Mouse (Mus musculus): ENCODE measurements around the gene Spryd7. TPM values are rescaled to one million over a fixed set of nuclear protein-coding genes. Genes with fewer than 3 reads are reported as not detected.
A peak's percentile ranks its signal among the peaks of the same experiment; 100 is the strongest.
"Not testable (repeated sequence)": the region's sequence is repeated elsewhere in the genome, so short reads cannot be mapped to it uniquely, and the experiment has no call there.

The Spryd7 gene
- polyA plus RNA-seq (2014; fragmentation: Nextera tagmentation; extraction: Ambion mirVana): 14.4 and 15.4 TPM in 2 replicates

- peak within 1 kb of the TSS; percentile 67 for H3K9ac ChIP-seq (ENCODE audit: low read length)
- WGBS: under 1% methylated on average over 70 of the region's 72 CpGs
- peak within 1 kb of the TSS; percentile 64 for H3K4me3 ChIP-seq (ENCODE audit: low read depth, low read length)
- no peaks in the 10 kb centered on the region for H3K36me3 ChIP-seq (ENCODE audit: control insufficient read depth, insufficient read depth, low read length)
- peak; percentile 99 for ATAC-seq (ENCODE audit: insufficient number of reproducible peaks, low FRiP score, low TSS enrichment, low read depth)
- H3K27me3 ChIP-seq (ENCODE audit: control insufficient read depth, insufficient read depth, low read length): no peaks in the 10 kb centered on the region
- 0 out of 2 replicates have a peak, but pooled peaks cover 2% of the 10 kb centered on the region for H3K4me1 ChIP-seq (ENCODE audit: control insufficient read depth, insufficient read depth, low read length)
- peak within 1 kb of the TSS; percentile 59 for H3K27ac ChIP-seq (replicated peaks; ENCODE audit: low read depth, low read length)
- peak; percentile 99 for DNase-seq (ENCODE audit: low spot score)
- H3K4me2 ChIP-seq (ENCODE audit: low read depth, severe bottlenecking): peak within 1 kb of the TSS; percentile 86
- H3K9me3 ChIP-seq (ENCODE audit: control insufficient read depth, low read length): no peaks in the 10 kb centered on the region
Observed at GRCm38 (mm10) chr14:61556289-61557147, at the start of gene Spryd7. Gene Spryd7 (minus strand): TSS chr14:61556886.

GRCm38 (mm10) chr14:61606088-61606487, 49.4 kb upstream of the Spryd7 start:
- H3K4me1 ChIP-seq (ENCODE audit: control insufficient read depth, insufficient read depth, low read length); H3K27ac ChIP-seq (replicated peaks; ENCODE audit: low read depth, low read length); H3K4me2 ChIP-seq (ENCODE audit: low read depth, severe bottlenecking); H3K36me3 ChIP-seq (ENCODE audit: control insufficient read depth, insufficient read depth, low read length); H3K4me3 ChIP-seq (ENCODE audit: low read depth, low read length); H3K27me3 ChIP-seq (ENCODE audit: control insufficient read depth, insufficient read depth, low read length); H3K9ac ChIP-seq (ENCODE audit: low read length); ATAC-seq (ENCODE audit: insufficient number of reproducible peaks, low FRiP score, low TSS enrichment, low read depth); H3K9me3 ChIP-seq (ENCODE audit: control insufficient read depth, low read length); DNase-seq (ENCODE audit: low spot score): not testable (repeated sequence)
- WGBS: 85% methylated on average over 2 of the region's 2 CpGs

GRCm38 (mm10) chr14:61604081-61604480, 47.4 kb upstream of the Spryd7 start:
- Histone ChIP-seq H3K9me3 (ENCODE audit: control insufficient read depth, low read length) (no peaks in the 10 kb centered on the region), H3K4me2 (ENCODE audit: low read depth, severe bottlenecking) (no peak overlapping the region), H3K4me3 (ENCODE audit: low read depth, low read length) (no peak overlapping the region), H3K36me3 (ENCODE audit: control insufficient read depth, insufficient read depth, low read length) (peaks cover 2% of the 10 kb centered on the region; the same call in 1 of the 2 replicates), H3K27ac (replicated peaks; ENCODE audit: low read depth, low read length) (no peak overlapping the region), H3K27me3 (ENCODE audit: control insufficient read depth, insufficient read depth, low read length) (no peaks in the 10 kb centered on the region), H3K9ac (ENCODE audit: low read length) (no peak overlapping the region), H3K4me1 (ENCODE audit: control insufficient read depth, insufficient read depth, low read length) (no peaks in the 10 kb centered on the region)
- ATAC-seq (ENCODE audit: insufficient number of reproducible peaks, low FRiP score, low TSS enrichment, low read depth): no peak
- DNase-seq (ENCODE audit: low spot score): no peak
- WGBS: 91% methylated on average over 3 of the region's 3 CpGs

- H3K27me3 ChIP-seq (ENCODE audit: control insufficient read depth, insufficient read depth, low read length): no peaks in the 10 kb centered on the region
- H3K4me3 ChIP-seq (ENCODE audit: low read depth, low read length): no peak overlapping the region
- no peak overlapping the region for H3K4me2 ChIP-seq (ENCODE audit: low read depth, severe bottlenecking)
- H3K27ac ChIP-seq (replicated peaks; ENCODE audit: low read depth, low read length): no peak overlapping the region
- H3K9ac ChIP-seq (ENCODE audit: low read length): no peak overlapping the region
- H3K9me3 ChIP-seq (ENCODE audit: control insufficient read depth, low read length): no peaks in the 10 kb centered on the region
- peaks cover 2% of the 10 kb centered on the region; the same call in 1 of the 2 replicates for H3K36me3 ChIP-seq (ENCODE audit: control insufficient read depth, insufficient read depth, low read length)
- H3K4me1 ChIP-seq (ENCODE audit: control insufficient read depth, insufficient read depth, low read length): no peaks in the 10 kb centered on the region
- 86% methylated on average over 8 of the region's 8 CpGs for WGBS
- DNase-seq (ENCODE audit: low spot score) (no peak), ATAC-seq (ENCODE audit: insufficient number of reproducible peaks, low FRiP score, low TSS enrichment, low read depth) (no peak)
Observed at GRCm38 (mm10) chr14:61603069-61603755, 46.5 kb upstream of the Spryd7 start.

- no peak overlapping the region for H3K4me2 ChIP-seq (ENCODE audit: low read depth, severe bottlenecking)
- DNase-seq (ENCODE audit: low spot score): no peak
- H3K36me3 ChIP-seq (ENCODE audit: control insufficient read depth, insufficient read depth, low read length): peaks cover 2% of the 10 kb centered on the region; the same call in 1 of the 2 replicates
- ATAC-seq (ENCODE audit: insufficient number of reproducible peaks, low FRiP score, low TSS enrichment, low read depth): no peak
- H3K4me1 ChIP-seq (ENCODE audit: control insufficient read depth, insufficient read depth, low read length): no peaks in the 10 kb centered on the region
- H3K27ac ChIP-seq (replicated peaks; ENCODE audit: low read depth, low read length): no peak overlapping the region
- 90% methylated on average over 9 of the region's 9 CpGs for WGBS
- no peak overlapping the region for H3K4me3 ChIP-seq (ENCODE audit: low read depth, low read length)
- no peaks in the 10 kb centered on the region for H3K9me3 ChIP-seq (ENCODE audit: control insufficient read depth, low read length)
- no peaks in the 10 kb centered on the region for H3K27me3 ChIP-seq (ENCODE audit: control insufficient read depth, insufficient read depth, low read length)
- H3K9ac ChIP-seq (ENCODE audit: low read length): no peak overlapping the region
Observed at GRCm38 (mm10) chr14:61601348-61601747, 44.7 kb upstream of the Spryd7 start.

- Histone ChIP-seq H3K9me3 (ENCODE audit: control insufficient read depth, low read length) (no peaks in the 10 kb centered on the region), H3K4me1 (ENCODE audit: control insufficient read depth, insufficient read depth, low read length) (no peaks in the 10 kb centered on the region), H3K27ac (replicated peaks; ENCODE audit: low read depth, low read length) (0 out of 2 replicates have a peak overlapping the region, but pooled peaks have one; percentile 55), H3K9ac (ENCODE audit: low read length) (peak overlapping the region; percentile 85), H3K36me3 (ENCODE audit: control insufficient read depth, insufficient read depth, low read length) (no peaks in the 10 kb centered on the region), H3K4me3 (ENCODE audit: low read depth, low read length) (peak overlapping the region; percentile 68), H3K27me3 (ENCODE audit: control insufficient read depth, insufficient read depth, low read length) (no peaks in the 10 kb centered on the region), H3K4me2 (ENCODE audit: low read depth, severe bottlenecking) (peak overlapping the region; percentile 51)
- 6% methylated on average over 44 of the region's 44 CpGs for WGBS
- ATAC-seq (ENCODE audit: insufficient number of reproducible peaks, low FRiP score, low TSS enrichment, low read depth): peak; percentile 88; the same call in 1 of the 2 replicates
- DNase-seq (ENCODE audit: low spot score): peak; percentile 95
Observed at GRCm38 (mm10) chr14:61599057-61599806, 42.5 kb upstream of the Spryd7 start.

GRCm38 (mm10) chr14:61597968-61598367, 41.3 kb upstream of the Spryd7 start, which contains the start of gene Trim13:
Gene Trim13 (plus strand): TSS chr14:61598247.
- H3K9me3 ChIP-seq (ENCODE audit: control insufficient read depth, low read length): no peaks in the 10 kb centered on the region
- ATAC-seq (ENCODE audit: insufficient number of reproducible peaks, low FRiP score, low TSS enrichment, low read depth) (no peak), DNase-seq (ENCODE audit: low spot score) (no peak)
- H3K27me3 ChIP-seq (ENCODE audit: control insufficient read depth, insufficient read depth, low read length): no peaks in the 10 kb centered on the region
- H3K9ac ChIP-seq (ENCODE audit: low read length): no peak within 1 kb of the TSS
- 45% methylated on average over 5 of the region's 5 CpGs for WGBS
- peak within 1 kb of the TSS; percentile 51; the same call in 1 of the 2 replicates for H3K4me2 ChIP-seq (ENCODE audit: low read depth, severe bottlenecking)
- H3K27ac ChIP-seq (replicated peaks; ENCODE audit: low read depth, low read length): no peak within 1 kb of the TSS
- peak within 1 kb of the TSS; percentile 68 for H3K4me3 ChIP-seq (ENCODE audit: low read depth, low read length)
- no peaks in the 10 kb centered on the region for H3K36me3 ChIP-seq (ENCODE audit: control insufficient read depth, insufficient read depth, low read length)
- no peaks in the 10 kb centered on the region for H3K4me1 ChIP-seq (ENCODE audit: control insufficient read depth, insufficient read depth, low read length)
